Mouse (Mus musculus): Measurements from ENCODE around the gene Col4a3bp. TPM values are rescaled to one million over a fixed set of nuclear protein-coding genes. Genes with fewer than 3 reads are reported as not detected.

The Col4a3bp gene
- polyA plus RNA-seq, 1 experiment from 2014 or later: 10.7 TPM

DNA sequence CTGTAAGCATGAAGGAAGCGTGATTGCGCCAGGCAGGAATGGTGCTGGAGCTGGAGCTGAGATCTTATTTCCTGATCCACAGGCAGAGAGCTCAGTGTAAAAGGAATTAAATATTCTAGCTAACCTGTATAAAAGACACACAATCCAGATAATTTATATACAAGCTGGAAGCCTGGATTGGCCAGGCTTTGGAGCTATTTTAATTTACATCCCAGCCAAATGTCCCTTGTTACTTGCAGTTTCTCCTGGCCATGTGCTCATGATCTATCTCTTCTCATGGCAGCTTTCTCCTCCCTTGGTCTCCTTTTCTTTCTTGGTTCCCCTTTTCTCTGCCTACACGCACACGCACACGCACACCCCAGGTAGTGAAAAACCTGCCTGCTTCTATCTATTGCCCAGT, 44.1 kb downstream of the Col4a3bp start:
- H3K36me3 ChIP-seq (ENCODE audit: insufficient read depth): no peaks in the 10 kb centered on the region
- H3K4me3 ChIP-seq (ENCODE audit: low read depth, low read length): no peak overlapping the region
- DNase-seq (no peak), ATAC-seq (ENCODE audit: insufficient read depth) (no peak)
- 91% methylated on average over 5 of the region's 5 CpGs for WGBS
- no peaks in the 10 kb centered on the region for H3K4me1 ChIP-seq (ENCODE audit: insufficient read depth)
- H3K27me3 ChIP-seq (ENCODE audit: insufficient read depth, low read length): no peaks in the 10 kb centered on the region
- no peak overlapping the region for H3K4me2 ChIP-seq
- TF ChIP-seq CTCF (IDR thresholded peaks at IDR 0.05; ENCODE audit: low read depth): no peak
- no peak overlapping the region for H3K27ac ChIP-seq (ENCODE audit: low read depth)
- no peak overlapping the region for H3K9ac ChIP-seq
- no peaks in the 10 kb centered on the region for H3K9me3 ChIP-seq (ENCODE audit: low read depth, low read length)

DNA sequence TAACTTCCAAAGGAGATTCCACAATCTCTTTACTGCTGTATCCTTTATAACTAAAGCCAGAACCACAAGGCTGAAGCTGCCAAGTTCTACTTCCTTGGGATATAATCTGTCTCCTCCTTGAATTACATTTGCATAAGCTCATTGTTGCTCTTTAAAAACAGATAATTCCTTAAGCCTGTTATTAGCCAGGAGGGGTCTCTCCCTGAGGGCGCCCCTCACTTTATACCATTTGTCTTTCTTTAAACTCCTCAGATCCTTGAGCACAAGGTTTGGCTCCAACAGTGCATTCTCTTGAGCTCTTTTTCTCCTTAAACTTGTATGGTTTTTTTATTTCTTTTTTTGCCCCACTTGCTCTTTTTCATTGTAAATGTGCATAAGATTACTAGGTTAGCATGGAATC, 46.2 kb downstream of the Col4a3bp start:
- H3K27ac ChIP-seq (ENCODE audit: low read depth): no peak overlapping the region
- no peak for TF ChIP-seq CTCF (IDR thresholded peaks at IDR 0.05; ENCODE audit: low read depth)
- H3K27me3 ChIP-seq (ENCODE audit: insufficient read depth, low read length): no peaks in the 10 kb centered on the region
- no peaks in the 10 kb centered on the region for H3K9me3 ChIP-seq (ENCODE audit: low read depth, low read length)
- H3K4me3 ChIP-seq (ENCODE audit: low read depth, low read length): no peak overlapping the region
- 81% methylated on average over 1 of the region's 1 CpGs for WGBS
- H3K4me1 ChIP-seq (ENCODE audit: insufficient read depth): no peaks in the 10 kb centered on the region
- DNase-seq (no peak), ATAC-seq (ENCODE audit: insufficient read depth) (no peak)
- no peak overlapping the region for H3K9ac ChIP-seq
- no peaks in the 10 kb centered on the region for H3K36me3 ChIP-seq (ENCODE audit: insufficient read depth)
- no peak overlapping the region for H3K4me2 ChIP-seq

DNA sequence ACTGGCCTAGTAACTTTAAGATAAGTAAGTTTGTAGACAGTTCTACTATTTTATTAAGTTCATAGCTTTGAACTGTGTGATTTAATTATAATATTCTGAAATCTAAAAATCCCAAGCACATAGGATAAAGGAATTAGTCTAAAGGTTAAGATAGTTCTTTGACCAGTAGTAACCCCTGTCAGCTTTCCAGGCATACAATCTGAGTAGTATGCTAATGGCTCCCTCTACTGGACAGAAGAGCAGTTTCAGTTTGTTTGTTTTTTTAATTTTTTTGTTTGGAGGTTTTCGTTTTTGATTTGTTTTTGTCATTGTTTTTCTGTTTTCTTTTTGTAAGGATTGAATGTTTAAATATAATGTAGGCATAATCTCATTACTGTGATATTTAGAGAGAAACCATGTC, 51.2 kb downstream of the Col4a3bp start:
- no peaks in the 10 kb centered on the region for H3K36me3 ChIP-seq (ENCODE audit: insufficient read depth)
- no peaks in the 10 kb centered on the region for H3K9me3 ChIP-seq (ENCODE audit: low read depth, low read length)
- no peak overlapping the region for H3K4me2 ChIP-seq
- WGBS: 4% methylated on average over 1 of the region's 1 CpGs
- no peaks in the 10 kb centered on the region for H3K27me3 ChIP-seq (ENCODE audit: insufficient read depth, low read length)
- no peak overlapping the region for H3K27ac ChIP-seq (ENCODE audit: low read depth)
- H3K9ac ChIP-seq: no peak overlapping the region
- H3K4me1 ChIP-seq (ENCODE audit: insufficient read depth): no peaks in the 10 kb centered on the region
- no peak overlapping the region for H3K4me3 ChIP-seq (ENCODE audit: low read depth, low read length)
- peak; percentile 38; the same call in 1 of the 2 replicates for ATAC-seq (ENCODE audit: insufficient read depth)
- peak; percentile 81 for TF ChIP-seq CTCF (IDR thresholded peaks at IDR 0.05; ENCODE audit: low read depth)
- DNase-seq: peak; percentile 83

- no peaks in the 10 kb centered on the region for H3K9me3 ChIP-seq (ENCODE audit: low read depth, low read length)
- TF ChIP-seq CTCF (IDR thresholded peaks at IDR 0.05; ENCODE audit: low read depth): no peak
- H3K9ac ChIP-seq: no peak overlapping the region
- H3K4me3 ChIP-seq (ENCODE audit: low read depth, low read length): no peak overlapping the region
- DNase-seq (no peak), ATAC-seq (ENCODE audit: insufficient read depth) (no peak)
- peaks cover 3% of the 10 kb centered on the region; the same call in 1 of the 2 replicates for H3K36me3 ChIP-seq (ENCODE audit: insufficient read depth)
- H3K27me3 ChIP-seq (ENCODE audit: insufficient read depth, low read length): no peaks in the 10 kb centered on the region
- no peak overlapping the region for H3K4me2 ChIP-seq
- H3K27ac ChIP-seq (ENCODE audit: low read depth): no peak overlapping the region
- no peaks in the 10 kb centered on the region for H3K4me1 ChIP-seq (ENCODE audit: insufficient read depth)
- 85% methylated on average over 4 of the region's 4 CpGs for WGBS
Observed at GRCm38 (mm10) chr13:96594070-96594469, 51.7 kb downstream of the Col4a3bp start.

GRCm38 (mm10) chr13:96599182-96599581, 56.8 kb downstream of the Col4a3bp start:
- no peak for TF ChIP-seq CTCF (IDR thresholded peaks at IDR 0.05; ENCODE audit: low read depth)
- H3K9me3 ChIP-seq (ENCODE audit: low read depth, low read length): no peaks in the 10 kb centered on the region
- H3K27ac ChIP-seq (ENCODE audit: low read depth): no peak overlapping the region
- H3K27me3 ChIP-seq (ENCODE audit: insufficient read depth, low read length): no peaks in the 10 kb centered on the region
- no peak overlapping the region for H3K4me3 ChIP-seq (ENCODE audit: low read depth, low read length)
- WGBS: 94% methylated on average over 9 of the region's 9 CpGs
- no peak for DNase-seq
- H3K9ac ChIP-seq: no peak overlapping the region
- no peak overlapping the region for H3K4me2 ChIP-seq
- no peak for ATAC-seq (ENCODE audit: insufficient read depth)
- peaks cover 17% of the 10 kb centered on the region; the same call in 1 of the 2 replicates for H3K36me3 ChIP-seq (ENCODE audit: insufficient read depth)
- H3K4me1 ChIP-seq (ENCODE audit: insufficient read depth): no peaks in the 10 kb centered on the region

DNA sequence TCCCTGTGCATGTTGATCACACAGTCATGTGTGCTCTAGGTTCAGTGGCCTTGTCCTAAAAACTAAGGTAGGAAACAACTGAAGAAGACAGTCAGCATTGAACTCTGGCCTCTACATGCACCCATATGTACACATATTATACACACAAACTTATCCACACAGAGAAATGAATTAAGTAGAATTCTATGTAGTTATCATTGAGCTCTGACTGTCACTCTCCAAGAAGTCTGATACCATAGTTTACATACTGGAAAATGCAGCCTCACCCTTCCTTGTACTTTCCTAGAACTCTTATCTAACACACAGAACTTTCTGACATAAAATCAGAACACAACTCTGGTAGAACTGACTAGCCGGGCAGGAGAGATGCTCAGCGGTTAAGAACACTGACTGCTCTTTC, 61.8 kb downstream of the Col4a3bp start:
- no peaks in the 10 kb centered on the region for H3K27me3 ChIP-seq (ENCODE audit: insufficient read depth, low read length)
- H3K9me3 ChIP-seq (ENCODE audit: low read depth, low read length): no peaks in the 10 kb centered on the region
- ATAC-seq (ENCODE audit: insufficient read depth) (no peak), DNase-seq (no peak)
- no peak overlapping the region for H3K4me2 ChIP-seq
- TF ChIP-seq CTCF (IDR thresholded peaks at IDR 0.05; ENCODE audit: low read depth): no peak
- H3K4me1 ChIP-seq (ENCODE audit: insufficient read depth): no peaks in the 10 kb centered on the region
- no peak overlapping the region for H3K27ac ChIP-seq (ENCODE audit: low read depth)
- H3K36me3 ChIP-seq (ENCODE audit: insufficient read depth): peaks cover 25% of the 10 kb centered on the region; the same call in 1 of the 2 replicates
- WGBS: 87% methylated on average over 2 of the region's 2 CpGs
- no peak overlapping the region for H3K9ac ChIP-seq
- H3K4me3 ChIP-seq (ENCODE audit: low read depth, low read length): no peak overlapping the region

- H3K9me3 ChIP-seq (ENCODE audit: low read depth, low read length): no peaks in the 10 kb centered on the region
- TF ChIP-seq CTCF (IDR thresholded peaks at IDR 0.05; ENCODE audit: low read depth): no peak
- H3K4me3 ChIP-seq (ENCODE audit: low read depth, low read length): no peak overlapping the region
- 78% methylated on average over 3 of the region's 3 CpGs for WGBS
- no peak overlapping the region for H3K4me2 ChIP-seq
- H3K9ac ChIP-seq: no peak overlapping the region
- no peaks in the 10 kb centered on the region for H3K27me3 ChIP-seq (ENCODE audit: insufficient read depth, low read length)
- DNase-seq (no peak), ATAC-seq (ENCODE audit: insufficient read depth) (no peak)
- H3K36me3 ChIP-seq (ENCODE audit: insufficient read depth): peaks cover 21% of the 10 kb centered on the region; the same call in 1 of the 2 replicates
- no peak overlapping the region for H3K27ac ChIP-seq (ENCODE audit: low read depth)
- H3K4me1 ChIP-seq (ENCODE audit: insufficient read depth): no peaks in the 10 kb centered on the region
Observed at GRCm38 (mm10) chr13:96614615-96615014, 72.2 kb downstream of the Col4a3bp start.

- ATAC-seq (ENCODE audit: insufficient read depth) (no peak), DNase-seq (peak; percentile 38)
- no peak overlapping the region for H3K4me3 ChIP-seq (ENCODE audit: low read depth, low read length)
- TF ChIP-seq CTCF (IDR thresholded peaks at IDR 0.05; ENCODE audit: low read depth): no peak
- H3K4me2 ChIP-seq: no peak overlapping the region
- 24% methylated on average over 1 of the region's 1 CpGs for WGBS
- H3K36me3 ChIP-seq (ENCODE audit: insufficient read depth): peaks cover 13% of the 10 kb centered on the region; the same call in 1 of the 2 replicates
- H3K4me1 ChIP-seq (ENCODE audit: insufficient read depth): no peaks in the 10 kb centered on the region
- no peaks in the 10 kb centered on the region for H3K27me3 ChIP-seq (ENCODE audit: insufficient read depth, low read length)
- H3K9ac ChIP-seq: no peak overlapping the region
- H3K9me3 ChIP-seq (ENCODE audit: low read depth, low read length): no peaks in the 10 kb centered on the region
- no peak overlapping the region for H3K27ac ChIP-seq (ENCODE audit: low read depth)
Observed at GRCm38 (mm10) chr13:96620891-96621290, 78.5 kb downstream of the Col4a3bp start.
